Mouse (Mus musculus) lung, postnatal 0 days (tissue): ENCODE data around the gene Malrd1. TPM values are rescaled to one million over a fixed set of nuclear protein-coding genes. Genes with fewer than 3 reads are reported as not detected.
A peak's percentile ranks its signal among the peaks of the same experiment; 100 is the strongest.

ENCODE experiments used
- ATAC-seq: fragments of 200-750 bp; cut with Nextera tagmentation; 2 replicates; pipeline ENCODE4 v1.8.0; 2017; ENCODE audit warnings: moderate library complexity
- DNase-seq: peaks from one replicate; pipeline ENCODE4 v3.0.0-alpha.2; 2016; ENCODE audit warnings: low spot score
- H3K27ac ChIP-seq: fragments of 300-500 bp; sonication (generic); 2 replicates; pipeline ENCODE4 v1.5.1; 2014; ENCODE audit warnings: antibody characterized with exemption, mild to moderate bottlenecking, low read length, mixed read lengths
- H3K27me3 ChIP-seq: fragments of 300-500 bp; sonication (generic); replicated peaks from 2 replicates; pipeline ENCODE4 v1.6.1; 2014; ENCODE audit warnings: low read length, mixed read lengths; ENCODE audit not compliant: insufficient read depth
- H3K36me3 ChIP-seq: fragments of 300-500 bp; sonication (generic); 2 replicates; pipeline ENCODE4 v1.6.1; 2014; ENCODE audit warnings: low read length, mixed read lengths; ENCODE audit not compliant: insufficient read depth
- H3K4me1 ChIP-seq: fragments of 300-500 bp; sonication (generic); 2 replicates; pipeline ENCODE4 v1.6.1; 2014; ENCODE audit warnings: antibody characterized with exemption, low read depth, low read length, mixed read lengths; ENCODE audit not compliant: insufficient read depth
- H3K4me2 ChIP-seq: fragments of 300-500 bp; sonication (generic); replicated peaks from 2 replicates; pipeline ENCODE4 v1.6.1; 2014; ENCODE audit warnings: low read depth, mild to moderate bottlenecking, low read length, moderate library complexity, mixed read lengths
- H3K4me3 ChIP-seq: fragments of 300-500 bp; sonication (generic); 2 replicates; pipeline ENCODE4 v1.5.1; 2014; ENCODE audit warnings: low read depth, low read length
- H3K9ac ChIP-seq: fragments of 300-500 bp; sonication (generic); replicated peaks from 2 replicates; pipeline ENCODE4 v1.6.1; 2014; ENCODE audit warnings: low read depth, mild to moderate bottlenecking
- H3K9me3 ChIP-seq: fragments of 300-500 bp; sonication (generic); 2 replicates; pipeline ENCODE4 v1.6.1; 2016; ENCODE audit warnings: low read length, mixed read lengths
- CTCF ChIP-seq: IDR thresholded peaks from 2 replicates; pipeline ENCODE4 v1.5.1; 2016; ENCODE audit warnings: antibody characterized with exemption, mild to moderate bottlenecking
- EP300 ChIP-seq: IDR thresholded peaks from 2 replicates; pipeline ENCODE4 v1.6.1; 2016; ENCODE audit warnings: antibody characterized with exemption, mild to moderate bottlenecking, control low read depth
- WGBS: fragments of 180-500 bp; shearing (Covaris S2); extraction: QIAGEN DNeasy Blood & Tissue Kit; methylation state at CpG from one replicate; pipeline ENCODE4 v1.1.7; 2014; 5-methylcytosine and 5-hydroxymethylcytosine counted together
- polyA plus RNA-seq: library from polyadenylated mRNA; unstranded; fragments of >200 nt; fragmentation: Nextera tagmentation; extraction: Ambion mirVana; gene quantifications from 2 replicates; pipeline ENCODE4 v1.2.1, GENCODE M21; 2015

Gene Malrd1
- polyA plus RNA-seq = 0.02 TPM in 1 of 2 replicates, not detected in the other

DNA sequence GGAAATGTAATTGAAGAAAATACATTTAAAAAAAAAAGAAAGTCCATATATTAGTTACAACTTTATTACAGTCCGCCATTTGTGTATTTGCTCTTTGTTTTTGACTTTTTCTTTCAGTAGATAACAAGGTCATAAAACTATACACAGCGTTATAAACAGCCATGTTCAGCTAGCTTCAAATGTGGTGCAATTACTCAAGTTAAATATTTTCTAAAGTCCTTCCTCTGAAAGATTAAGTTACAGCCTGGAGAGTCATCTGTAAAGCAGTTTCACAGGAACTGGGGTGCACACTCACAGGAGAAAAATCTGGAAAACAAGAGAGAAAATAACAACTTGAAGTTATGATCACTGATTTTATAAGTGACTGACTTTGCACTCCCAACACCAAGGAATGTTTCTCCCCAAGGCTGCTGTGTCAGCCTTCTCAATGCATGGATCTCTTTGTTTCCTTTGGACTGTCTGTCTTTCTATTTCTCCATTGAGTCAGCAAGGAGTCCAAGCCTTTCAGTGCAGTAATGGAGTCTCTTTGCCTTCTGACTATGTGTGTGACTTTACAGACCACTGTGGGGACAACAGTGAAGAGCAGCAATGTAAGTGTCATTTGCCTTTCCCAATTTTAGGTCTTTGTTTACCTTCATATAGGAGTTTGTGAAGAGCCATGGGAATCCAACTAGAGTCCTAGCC lies at the start of gene Malrd1:
Malrd1 (plus strand) TSS at position 239 of the 684 bp plus-strand sequence.
- Histone ChIP-seq H3K27me3 (no peaks in the 10 kb centered on the region), H3K36me3 (no peaks in the 10 kb centered on the region), H3K27ac (no peak within 1 kb of the TSS), H3K4me3 (no peak within 1 kb of the TSS), H3K9me3 (no peaks in the 10 kb centered on the region), H3K9ac (no peak within 1 kb of the TSS), H3K4me1 (no peaks in the 10 kb centered on the region), H3K4me2 (no peak within 1 kb of the TSS)
- ATAC-seq (no peak), DNase-seq (no peak)
- 76% methylated on average over 2 of the region's 2 CpGs for WGBS
- TF ChIP-seq CTCF = no peak
- TF ChIP-seq EP300 = no peak

DNA sequence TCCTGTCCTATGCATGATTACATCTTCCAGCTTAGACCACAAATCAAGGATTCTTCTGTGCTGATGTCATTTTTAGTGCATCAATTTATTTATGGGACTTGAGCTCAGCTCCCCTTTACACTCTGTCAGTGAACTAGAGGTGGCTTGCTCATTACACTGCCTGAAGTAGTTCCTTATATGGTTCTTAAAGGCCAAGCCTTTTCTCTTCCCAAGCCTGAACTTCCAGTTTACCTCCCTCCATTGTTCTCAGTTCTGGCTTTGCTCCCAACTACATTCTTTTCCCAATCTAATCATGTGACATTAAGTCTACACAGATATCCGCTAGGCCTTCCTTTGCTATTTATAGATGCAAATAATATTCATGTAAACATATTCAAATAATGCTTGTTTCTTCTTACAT lies 12.4 kb downstream of the Malrd1 start:
- peak; percentile 97 for ATAC-seq
- no peaks in the 10 kb centered on the region for H3K9me3 ChIP-seq
- no peaks in the 10 kb centered on the region for H3K36me3 ChIP-seq
- H3K4me1 ChIP-seq = no peaks in the 10 kb centered on the region
- H3K4me2 ChIP-seq = no peak overlapping the region
- H3K27ac ChIP-seq = no peak overlapping the region
- no peaks in the 10 kb centered on the region for H3K27me3 ChIP-seq
- WGBS = 27% methylated on average over 1 of the region's 1 CpGs
- TF ChIP-seq EP300 (peak; percentile 74), CTCF (no peak)
- DNase-seq = peak; percentile 69
- H3K4me3 ChIP-seq = no peak overlapping the region
- no peak overlapping the region for H3K9ac ChIP-seq

DNA sequence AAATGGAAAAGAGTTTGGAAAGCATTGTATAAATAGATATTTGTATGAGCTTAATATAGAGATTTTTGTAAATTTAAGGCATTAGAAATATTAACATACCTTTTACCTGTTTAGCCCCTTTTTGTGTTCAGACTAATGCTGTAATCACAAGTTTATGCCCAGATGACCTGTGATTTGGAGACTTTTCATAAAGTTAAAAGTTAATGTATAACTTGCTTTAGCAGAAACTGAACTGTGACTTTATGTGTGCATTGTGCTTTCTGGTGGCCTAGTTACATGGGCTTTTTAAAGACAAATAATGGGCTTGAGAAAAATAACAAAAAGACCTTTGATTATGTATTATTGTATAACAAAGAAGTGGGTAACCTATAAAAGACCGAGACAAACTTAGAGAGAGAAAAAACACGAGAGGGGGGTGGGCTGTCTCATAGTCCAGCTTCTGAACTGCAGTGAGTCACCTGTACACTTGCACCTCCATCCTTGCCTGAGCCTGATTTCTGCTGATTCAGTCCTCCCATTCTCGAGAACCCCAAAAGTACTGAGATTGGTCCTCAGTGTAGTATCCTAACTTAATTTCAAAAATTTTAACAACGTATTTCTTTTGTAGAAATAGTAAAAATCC lies 87.2 kb downstream of the Malrd1 start:
- Histone ChIP-seq H3K4me3 (no peak overlapping the region), H3K9ac (no peak overlapping the region), H3K4me2 (no peak overlapping the region), H3K4me1 (no peaks in the 10 kb centered on the region), H3K9me3 (no peaks in the 10 kb centered on the region), H3K36me3 (no peaks in the 10 kb centered on the region), H3K27ac (no peak overlapping the region), H3K27me3 (no peaks in the 10 kb centered on the region)
- TF ChIP-seq CTCF = no peak
- no peak for TF ChIP-seq EP300
- WGBS = 53% methylated on average over 4 of the region's 4 CpGs
- ATAC-seq (no peak), DNase-seq (no peak)

DNA sequence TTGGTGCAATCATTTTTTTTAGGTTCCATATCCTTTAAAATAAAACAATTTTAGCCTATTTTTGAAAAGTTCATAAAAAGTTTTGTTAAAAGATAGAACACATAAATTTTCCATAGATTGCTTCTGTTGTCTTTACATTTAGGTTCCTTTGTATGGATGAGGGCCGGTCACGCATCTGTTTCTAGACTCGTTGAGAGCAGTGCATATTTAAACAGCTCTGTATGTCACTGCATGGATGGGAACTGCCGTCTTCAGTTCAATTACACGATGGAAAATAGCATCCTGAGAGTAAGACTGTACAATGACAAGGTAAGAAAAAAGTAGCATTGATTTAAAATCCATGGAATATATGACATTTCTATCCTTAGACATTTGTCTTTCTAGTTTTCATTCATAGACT lies 87.7 kb downstream of the Malrd1 start:
- no peak overlapping the region for H3K4me2 ChIP-seq
- TF ChIP-seq EP300 = no peak
- no peak for TF ChIP-seq CTCF
- WGBS = 62% methylated on average over 5 of the region's 5 CpGs
- H3K9ac ChIP-seq = no peak overlapping the region
- H3K27me3 ChIP-seq = no peaks in the 10 kb centered on the region
- no peaks in the 10 kb centered on the region for H3K4me1 ChIP-seq
- ATAC-seq (no peak), DNase-seq (no peak)
- H3K36me3 ChIP-seq = no peaks in the 10 kb centered on the region
- no peak overlapping the region for H3K4me3 ChIP-seq
- H3K27ac ChIP-seq = no peak overlapping the region
- no peaks in the 10 kb centered on the region for H3K9me3 ChIP-seq

DNA sequence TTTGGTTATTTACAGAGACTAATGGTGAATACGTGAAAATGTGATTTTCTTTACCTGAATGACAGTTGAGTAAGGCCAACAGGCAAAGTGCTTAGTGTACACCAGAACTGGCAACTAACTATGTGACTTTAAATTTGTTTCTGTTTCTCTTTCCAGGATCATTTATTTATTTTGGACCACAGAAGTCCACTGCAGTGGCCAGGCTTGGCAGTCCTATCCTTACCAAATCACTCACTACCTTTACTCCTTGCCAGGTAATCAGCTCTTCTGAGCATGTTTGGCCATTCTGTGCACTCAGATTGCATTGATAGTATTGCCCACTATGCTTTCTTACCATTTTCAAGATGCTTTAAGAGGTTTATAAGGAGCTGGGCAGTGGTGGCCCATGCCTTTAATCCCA lies 109.5 kb downstream of the Malrd1 start:
- H3K4me2 ChIP-seq = no peak overlapping the region
- TF ChIP-seq EP300 (no peak), CTCF (no peak)
- ATAC-seq (no peak), DNase-seq (no peak)
- H3K27me3 ChIP-seq = no peaks in the 10 kb centered on the region
- H3K4me3 ChIP-seq = no peak overlapping the region
- no peak overlapping the region for H3K9ac ChIP-seq
- H3K9me3 ChIP-seq = no peaks in the 10 kb centered on the region
- WGBS = 84% methylated on average over 1 of the region's 1 CpGs
- no peaks in the 10 kb centered on the region for H3K4me1 ChIP-seq
- no peaks in the 10 kb centered on the region for H3K36me3 ChIP-seq
- H3K27ac ChIP-seq = no peak overlapping the region

DNA sequence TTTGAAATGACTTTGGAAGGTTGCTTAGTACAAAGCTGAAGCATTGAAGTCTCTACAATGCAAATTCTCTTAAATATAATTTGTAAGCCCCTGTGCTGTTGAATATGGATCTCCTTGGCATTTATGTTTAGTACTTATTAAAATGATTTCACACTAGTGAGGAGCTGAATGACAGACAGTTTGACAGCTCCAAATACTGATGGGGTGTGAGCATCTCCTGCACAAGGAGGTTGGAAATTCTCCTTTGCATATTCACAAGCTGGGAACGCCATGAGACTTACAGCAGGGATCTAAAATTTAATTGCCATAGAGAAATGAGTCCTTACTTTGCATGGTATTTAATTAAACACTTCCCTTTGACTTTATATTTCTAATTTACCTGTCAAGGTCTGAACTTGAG lies 117.6 kb downstream of the Malrd1 start:
- no peak overlapping the region for H3K4me3 ChIP-seq
- no peak overlapping the region for H3K9ac ChIP-seq
- no peaks in the 10 kb centered on the region for H3K9me3 ChIP-seq
- TF ChIP-seq CTCF (no peak), EP300 (no peak)
- H3K4me1 ChIP-seq = no peaks in the 10 kb centered on the region
- WGBS = 81% methylated on average over 1 of the region's 1 CpGs
- no peaks in the 10 kb centered on the region for H3K27me3 ChIP-seq
- no peak overlapping the region for H3K4me2 ChIP-seq
- H3K27ac ChIP-seq = no peak overlapping the region
- H3K36me3 ChIP-seq = no peaks in the 10 kb centered on the region
- DNase-seq (no peak), ATAC-seq (no peak)
